Mouse (Mus musculus): ENCODE results near the gene Gm8050. TPM values are rescaled to one million over a fixed set of nuclear protein-coding genes. Genes with fewer than 3 reads are reported as not detected.
"Not testable (repeated sequence)": the region's sequence is repeated elsewhere in the genome, so short reads cannot be mapped to it uniquely, and the experiment has no call there.

The Gm8050 gene
- not detected in 2 replicates for polyA plus RNA-seq (2015; fragmentation: Nextera tagmentation; extraction: Ambion mirVana)

GRCm38 (mm10) chr14:6720151-6720550 is at the start of gene Gm8050:
TSS of gene Gm8050 (minus strand) at chr14:6720251.
- H3K27me3 ChIP-seq: not testable (repeated sequence)

GRCm38 (mm10) chr14:6757231-6757536 is 37.1 kb upstream of the Gm8050 start:
- WGBS: 0% methylated on average over 5 of the region's 13 CpGs
- H3K36me3 ChIP-seq (ENCODE audit: poor library complexity, severe bottlenecking): not testable (repeated sequence)

More at GRCm38 (mm10) chr14:6720151-6720550, at the start of gene Gm8050:
- H3K4me1 ChIP-seq; H3K4me2 ChIP-seq; ATAC-seq; H3K9me3 ChIP-seq (replicated peaks); H3K4me3 ChIP-seq; H3K9ac ChIP-seq; H3K27ac ChIP-seq; H3K36me3 ChIP-seq (ENCODE audit: poor library complexity, severe bottlenecking): not testable (repeated sequence)
- 85% methylated on average over 1 of the region's 2 CpGs for WGBS

GRCm38 (mm10) chr14:6756384-6757230 is 36.6 kb upstream of the Gm8050 start:
- not testable (repeated sequence) for H3K4me1 ChIP-seq; ATAC-seq; H3K9me3 ChIP-seq (replicated peaks); H3K27me3 ChIP-seq; H3K36me3 ChIP-seq (ENCODE audit: poor library complexity, severe bottlenecking); H3K27ac ChIP-seq
- H3K4me3 ChIP-seq: peak overlapping the region; percentile 47
- H3K4me2 ChIP-seq: peak overlapping the region; percentile 57
- H3K9ac ChIP-seq: peak overlapping the region; percentile 62
- WGBS: under 1% methylated on average over 26 of the region's 67 CpGs

More at GRCm38 (mm10) chr14:6757231-6757536, 37.1 kb upstream of the Gm8050 start:
- Histone ChIP-seq H3K4me3 (peak overlapping the region; percentile 47), H3K4me2 (peak overlapping the region; percentile 57)
- H3K9me3 ChIP-seq (replicated peaks); H3K4me1 ChIP-seq; ATAC-seq; H3K27me3 ChIP-seq; H3K9ac ChIP-seq; H3K27ac ChIP-seq: not testable (repeated sequence)

GRCm38 (mm10) chr14:6742232-6742631 is 22.2 kb upstream of the Gm8050 start, which contains the start of gene Gm3636:
TSS of gene Gm3636 (minus strand) at chr14:6742332.
- no CpG with 5 or more reads among the region's 2 CpGs for WGBS
- not testable (repeated sequence) for ATAC-seq, H3K27me3 ChIP-seq

GRCm38 (mm10) chr14:6684070-6684469 is 36.0 kb downstream of the Gm8050 start, which contains the start of gene Gm10251:
TSS of gene Gm10251 (minus strand) at chr14:6684170.
- not testable (repeated sequence) for ATAC-seq; H3K4me2 ChIP-seq; H3K4me3 ChIP-seq; H3K27me3 ChIP-seq; H3K27ac ChIP-seq; H3K9me3 ChIP-seq (replicated peaks); H3K9ac ChIP-seq; H3K36me3 ChIP-seq (ENCODE audit: poor library complexity, severe bottlenecking); H3K4me1 ChIP-seq
- WGBS: no CpG with 5 or more reads among the region's 1 CpGs

More at GRCm38 (mm10) chr14:6742232-6742631, 22.2 kb upstream of the Gm8050 start, which contains the start of gene Gm3636:
- H3K36me3 ChIP-seq (ENCODE audit: poor library complexity, severe bottlenecking); H3K9me3 ChIP-seq (replicated peaks); H3K4me2 ChIP-seq; H3K4me1 ChIP-seq; H3K27ac ChIP-seq; H3K4me3 ChIP-seq; H3K9ac ChIP-seq: not testable (repeated sequence)

Other genes with a start within 250 kb of the Gm8050 start
- not detected in 2 replicates for gene Gm8356, start 183.0 kb downstream of the Gm8050 start, polyA plus RNA-seq (2015; fragmentation: Nextera tagmentation; extraction: Ambion mirVana)
- gene Gm3629, start 129.6 kb downstream of the Gm8050 start, polyA plus RNA-seq (2015; fragmentation: Nextera tagmentation; extraction: Ambion mirVana): 0.36 TPM in 1 of 2 replicates, not detected in the other
- not detected in 2 replicates for gene Gm3460, start 97.8 kb downstream of the Gm8050 start, polyA plus RNA-seq (2015; fragmentation: Nextera tagmentation; extraction: Ambion mirVana)
- not detected in 2 replicates for gene Gm10251, start 36.1 kb downstream of the Gm8050 start, polyA plus RNA-seq (2015; fragmentation: Nextera tagmentation; extraction: Ambion mirVana)
- gene Gm3636, start 22.1 kb upstream of the Gm8050 start, polyA plus RNA-seq (2015; fragmentation: Nextera tagmentation; extraction: Ambion mirVana): 9.1 and 9.5 TPM in 2 replicates
- gene Gm8362, start 54.2 kb upstream of the Gm8050 start, polyA plus RNA-seq (2015; fragmentation: Nextera tagmentation; extraction: Ambion mirVana): not detected in 2 replicates
- not detected in 2 replicates for gene Gm3642, start 120.1 kb upstream of the Gm8050 start, polyA plus RNA-seq (2015; fragmentation: Nextera tagmentation; extraction: Ambion mirVana)
- 2.9 and 4.5 TPM in 2 replicates for gene Gm3667, start 169.7 kb upstream of the Gm8050 start, polyA plus RNA-seq (2015; fragmentation: Nextera tagmentation; extraction: Ambion mirVana)

Data from forebrain, embryonic 13.5 days (tissue).